Mouse (Mus musculus) MEL (cell line): ENCODE results near the gene Gm37240. TPM values are rescaled to one million over a fixed set of nuclear protein-coding genes. Genes with fewer than 3 reads are reported as not detected.
A peak's percentile ranks its signal among the peaks of the same experiment; 100 is the strongest.

Experiments used
- DNase-seq: peaks from one replicate; pipeline ENCODE4 v3.0.0; 2011; ENCODE audit warnings: low read depth, low spot score
- H3K27ac ChIP-seq: 2 replicates; pipeline ENCODE4 v1.5.1; 2012; ENCODE audit warnings: low read depth, mild to moderate bottlenecking, control low read depth, low read length, moderate library complexity; ENCODE audit not compliant: control insufficient read depth
- H3K27me3 ChIP-seq, 2 experiments: fragments of 150-350 bp in 1 of 2; sonication (generic) in 1 of 2; 2 replicates each; pipeline ENCODE4 v1.6.1; 2012; ENCODE audit warnings: low read length in 2 of 2, mild to moderate bottlenecking in 2 of 2, improper control_type of control experiment in 1 of 2, moderate library complexity in 1 of 2; ENCODE audit not compliant: insufficient read depth in 2 of 2, control insufficient read depth in 1 of 2
- H3K36me3 ChIP-seq, 2 experiments: 2 replicates each; pipeline ENCODE4 v1.6.1; 2012 to 2014; ENCODE audit warnings: low read length in 2 of 2, improper control_type of control experiment in 1 of 2, inconsistent platforms in 1 of 2, mild to moderate bottlenecking in 1 of 2; ENCODE audit not compliant: insufficient read depth in 2 of 2, control insufficient read depth in 1 of 2
- H3K4me1 ChIP-seq, 2 experiments: fragments of 150-350 bp in 1 of 2; sonication (generic) in 1 of 2; 2 replicates each; pipeline ENCODE4 v1.6.1; 2012; ENCODE audit warnings: low read length in 2 of 2, improper control_type of control experiment in 1 of 2, mild to moderate bottlenecking in 1 of 2; ENCODE audit not compliant: insufficient read depth in 2 of 2, control insufficient read depth in 1 of 2
- H3K4me3 ChIP-seq, 2 experiments: fragments of 150-350 bp in 1 of 2; sonication (generic) in 1 of 2; 2 replicates each; pipeline ENCODE4 v1.5.1; 2012; ENCODE audit warnings: low read depth in 2 of 2, low read length in 2 of 2, mild to moderate bottlenecking in 2 of 2, moderate library complexity in 2 of 2, control low read depth in 1 of 2, improper control_type of control experiment in 1 of 2; ENCODE audit not compliant: control insufficient read depth in 1 of 2, insufficient read depth in 1 of 2
- H3K79me2 ChIP-seq: 2 replicates; pipeline ENCODE4 v1.6.1; 2012; ENCODE audit warnings: mild to moderate bottlenecking, low read length, moderate library complexity; ENCODE audit not compliant: control insufficient read depth, poor library complexity, insufficient read depth
- H3K9ac ChIP-seq: 2 replicates; pipeline ENCODE4 v1.6.1; 2012; ENCODE audit warnings: low read depth, mild to moderate bottlenecking, control low read depth, low read length, moderate library complexity; ENCODE audit not compliant: control insufficient read depth, poor library complexity, severe bottlenecking
- H3K9me3 ChIP-seq: fragments of 150-350 bp; sonication (generic); replicated peaks from 2 replicates; pipeline ENCODE4 v1.6.1; 2012; ENCODE audit warnings: mild to moderate bottlenecking, low read length, improper control_type of control experiment, moderate library complexity; ENCODE audit not compliant: insufficient read depth
- BHLHE40 ChIP-seq: IDR thresholded peaks from 2 replicates; pipeline ENCODE4 v1.6.1; 2012; ENCODE audit warnings: low read depth, mild to moderate bottlenecking, inconsistent platforms, low read length, improper control_type of control experiment, borderline replicate concordance
- CHD1 ChIP-seq: IDR thresholded peaks from 2 replicates; pipeline ENCODE4 v1.6.1; 2012; ENCODE audit warnings: low read depth, mild to moderate bottlenecking, inconsistent platforms, low read length, improper control_type of control experiment
- CHD2 ChIP-seq: IDR thresholded peaks from 2 replicates; pipeline ENCODE4 v1.6.1; 2011; ENCODE audit warnings: low read length, improper control_type of control experiment
- CTCF ChIP-seq, 3 experiments: IDR thresholded peaks in 2 of 3; conservative IDR thresholded peaks in 1 of 3; 2 replicates each; pipeline ENCODE4 v1.5.1; 2011 to 2012; ENCODE audit warnings: low read length in 3 of 3, low read depth in 2 of 3, mild to moderate bottlenecking in 2 of 3, improper control_type of control experiment in 1 of 3, inconsistent platforms in 1 of 3, mixed read lengths in 1 of 3, moderate library complexity in 1 of 3; ENCODE audit not compliant: control insufficient read depth in 1 of 3, insufficient read depth in 1 of 3, poor library complexity in 1 of 3, severe bottlenecking in 1 of 3
- E2F4 ChIP-seq: IDR thresholded peaks from 2 replicates; pipeline ENCODE4 v1.6.1; 2011; ENCODE audit warnings: low read depth, low read length, improper control_type of control experiment, borderline replicate concordance
- ELF1 ChIP-seq: IDR thresholded peaks from 2 replicates; pipeline ENCODE4 v1.6.1; 2014; ENCODE audit warnings: low read depth, mild to moderate bottlenecking, inconsistent platforms, low read length, improper control_type of control experiment, moderate library complexity
- EP300 ChIP-seq, 2 experiments: IDR thresholded peaks; 2 replicates each; pipeline ENCODE4 v1.6.1; 2011; ENCODE audit warnings: improper control_type of control experiment in 2 of 2, low read length in 2 of 2, low read depth in 1 of 2, mild to moderate bottlenecking in 1 of 2
- ETS1 ChIP-seq: IDR thresholded peaks from 2 replicates; pipeline ENCODE4 v1.6.1; 2012; ENCODE audit warnings: low read depth, mild to moderate bottlenecking, inconsistent platforms, low read length, improper control_type of control experiment, moderate library complexity
- GATA1 ChIP-seq: IDR thresholded peaks from 2 replicates; pipeline ENCODE4 v1.6.1; 2011; ENCODE audit warnings: low read depth, low read length, improper control_type of control experiment
- KAT2A ChIP-seq: conservative IDR thresholded peaks from 2 replicates; pipeline ENCODE4 v1.6.1; 2012; ENCODE audit warnings: low read depth, low read length, improper control_type of control experiment, inconsistent platforms
- MAFK ChIP-seq: IDR thresholded peaks from 2 replicates; pipeline ENCODE4 v1.6.1; 2011; ENCODE audit warnings: low read depth, mild to moderate bottlenecking, low read length, improper control_type of control experiment, borderline replicate concordance
- MAX ChIP-seq: IDR thresholded peaks from 2 replicates; pipeline ENCODE4 v1.6.1; 2011; ENCODE audit warnings: low read length, improper control_type of control experiment
- MAZ ChIP-seq: IDR thresholded peaks from 2 replicates; pipeline ENCODE4 v1.6.1; 2012; ENCODE audit warnings: low read depth, mild to moderate bottlenecking, inconsistent platforms, low read length, improper control_type of control experiment
- MEF2A ChIP-seq: IDR thresholded peaks from 2 replicates; pipeline ENCODE4 v1.6.1; 2014; ENCODE audit warnings: low read depth, mild to moderate bottlenecking, inconsistent platforms, low read length, improper control_type of control experiment; ENCODE audit not compliant: poor library complexity, insufficient replicate concordance, severe bottlenecking; ENCODE audit errors: extremely low read depth
- MXI1 ChIP-seq: IDR thresholded peaks from 2 replicates; pipeline ENCODE4 v1.6.1; 2011; ENCODE audit warnings: mild to moderate bottlenecking, low read depth, low read length, improper control_type of control experiment
- MYB ChIP-seq: IDR thresholded peaks from 2 replicates; pipeline ENCODE4 v1.6.1; 2011; ENCODE audit warnings: mild to moderate bottlenecking, low read depth, low read length, improper control_type of control experiment
- MYC ChIP-seq: IDR thresholded peaks from 2 replicates; pipeline ENCODE4 v1.6.1; 2011; ENCODE audit warnings: low read depth, mild to moderate bottlenecking, low read length, improper control_type of control experiment, moderate library complexity
- NELFE ChIP-seq: IDR thresholded peaks from 2 replicates; pipeline ENCODE4 v1.6.1; 2011; ENCODE audit warnings: low read depth, low read length, improper control_type of control experiment
- POLR2A ChIP-seq, 2 experiments: IDR thresholded peaks; 2 replicates each; pipeline ENCODE4 v1.6.1; 2011 to 2012; ENCODE audit warnings: low read length in 2 of 2, mild to moderate bottlenecking in 2 of 2, control low read depth in 1 of 2, improper control_type of control experiment in 1 of 2, low read depth in 1 of 2, moderate library complexity in 1 of 2; ENCODE audit not compliant: control insufficient read depth in 1 of 2, insufficient read depth in 1 of 2, poor library complexity in 1 of 2
- POLR2AphosphoS2 ChIP-seq: IDR thresholded peaks from 2 replicates; pipeline ENCODE4 v1.6.1; 2011; ENCODE audit warnings: low read length, improper control_type of control experiment
- RCOR1 ChIP-seq: IDR thresholded peaks from 2 replicates; pipeline ENCODE4 v1.6.1; 2012; ENCODE audit warnings: low read depth, mild to moderate bottlenecking, inconsistent platforms, low read length, improper control_type of control experiment
- SIN3A ChIP-seq: IDR thresholded peaks from 2 replicates; pipeline ENCODE4 v1.6.1; 2012; ENCODE audit warnings: low read length, improper control_type of control experiment, inconsistent platforms
- TAL1 ChIP-seq: IDR thresholded peaks from 2 replicates; pipeline ENCODE4 v1.6.1; 2012; ENCODE audit warnings: mild to moderate bottlenecking, inconsistent platforms, low read length, moderate library complexity, mixed read lengths
- TBP ChIP-seq: IDR thresholded peaks from 2 replicates; pipeline ENCODE4 v1.8.0; 2011; ENCODE audit warnings: low read depth, low read length, improper control_type of control experiment
- TCF12 ChIP-seq: IDR thresholded peaks from 2 replicates; pipeline ENCODE4 v1.6.1; 2014; ENCODE audit warnings: low read depth, mild to moderate bottlenecking, inconsistent platforms, low read length, improper control_type of control experiment, moderate library complexity
- USF2 ChIP-seq, 2 experiments: IDR thresholded peaks; 2 replicates each; pipeline ENCODE4 v1.6.1; 2011 to 2012; ENCODE audit warnings: improper control_type of control experiment in 2 of 2, low read length in 2 of 2, borderline replicate concordance in 1 of 2, inconsistent platforms in 1 of 2, low read depth in 1 of 2, mild to moderate bottlenecking in 1 of 2; ENCODE audit not compliant: insufficient read depth in 1 of 2
- ZKSCAN1 ChIP-seq: IDR thresholded peaks from 2 replicates; pipeline ENCODE4 v1.6.1; 2012; ENCODE audit warnings: low read depth, mild to moderate bottlenecking, inconsistent platforms, low read length, improper control_type of control experiment, moderate library complexity
- ZMIZ1 ChIP-seq: IDR thresholded peaks from 2 replicates; pipeline ENCODE4 v1.6.1; 2012; ENCODE audit warnings: low read depth, mild to moderate bottlenecking, inconsistent platforms, low read length, improper control_type of control experiment, moderate library complexity
- ZNF384 ChIP-seq: IDR thresholded peaks from 2 replicates; pipeline ENCODE4 v1.6.1; 2012; ENCODE audit warnings: low read depth, mild to moderate bottlenecking, inconsistent platforms, low read length, improper control_type of control experiment
- polyA plus RNA-seq, 2 experiments: library from polyadenylated mRNA; stranded (reverse) in 1 of 2; unstranded in 1 of 2; fragments of >175 nt in 1 of 2; fragments of >200 nt in 1 of 2; gene quantifications; 2 replicates each; pipeline versions ENCODE4 v1.2.1 to v1.2.4; 2012; ENCODE audit warnings: low replicate concordance in 2 of 2, low read depth in 1 of 2; ENCODE audit not compliant: insufficient read length in 2 of 2, insufficient read depth in 1 of 2, missing spikeins in 1 of 2
- total RNA-seq: library from RNA; depleted of rRNA; stranded (reverse); fragments of 300-350 nt; gene quantifications from 2 replicates; pipeline ENCODE4 v1.2.3, GENCODE M21; 2012

Gene Gm37240
- total and polyA plus RNA-seq, 3 experiments: 0.04 TPM; not detected in 2

GRCm38 (mm10) chr3:84468111-84468453 lies 1419.2 kb downstream of the Gm37240 start:
- peak; percentile 71 to 85 for TF ChIP-seq EP300 (IDR thresholded peaks at IDR 0.05; ENCODE audit: low read depth in 1 of 2, low read length in 2 of 2)
- TF ChIP-seq SIN3A: 0 out of 2 replicates have a peak, but pooled peaks have one; percentile 20
- peak; percentile 89 for TF ChIP-seq GATA1
- peak; percentile 86 for TF ChIP-seq ETS1
- TF ChIP-seq NELFE: no peak
- TF ChIP-seq MYB: peak; percentile 68; the same call in 1 of the 2 replicates
- TF ChIP-seq CHD2: no peak
- TF ChIP-seq RCOR1: peak; percentile 86
- TF ChIP-seq TCF12: peak; percentile 85
- peak; percentile 40; the same call in 1 of the 2 replicates for TF ChIP-seq BHLHE40
- no peak for TF ChIP-seq MYC
- no peak for TF ChIP-seq MAFK
- peak overlapping the region; percentile 8 to 16; a peak in 3 of 4 replicates for H3K4me3 ChIP-seq
- no peak overlapping the region for H3K9ac ChIP-seq
- H3K9me3 ChIP-seq: no peaks in the 10 kb centered on the region
- DNase-seq: peak; percentile 65
- H3K36me3 ChIP-seq: peaks cover 0 to 52% of the 10 kb centered on the region in 2 experiments; a peak in 2 of 4 replicates
- H3K27ac ChIP-seq: peak overlapping the region; percentile 67
- H3K27me3 ChIP-seq: no peaks in the 10 kb centered on the region
- H3K4me1 ChIP-seq: peaks cover 23 to 59% of the 10 kb centered on the region in 2 experiments
- no peaks in the 10 kb centered on the region for H3K79me2 ChIP-seq

GRCm38 (mm10) chr3:84467419-84468110 lies 1419.8 kb downstream of the Gm37240 start:
- H3K36me3 ChIP-seq: peaks cover 0 to 47% of the 10 kb centered on the region in 2 experiments; a peak in 2 of 4 replicates
- peak overlapping the region; percentile 17; the same call in 1 of the 2 replicates for H3K9ac ChIP-seq
- no peaks in the 10 kb centered on the region for H3K9me3 ChIP-seq
- H3K4me1 ChIP-seq: peaks cover 23 to 54% of the 10 kb centered on the region in 2 experiments
- peak; percentile 79 for DNase-seq
- peak overlapping the region; percentile 8 to 16 for H3K4me3 ChIP-seq
- H3K79me2 ChIP-seq: no peaks in the 10 kb centered on the region
- no peaks in the 10 kb centered on the region for H3K27me3 ChIP-seq
- H3K27ac ChIP-seq: peak overlapping the region; percentile 67
- TF ChIP-seq TAL1 (no peak), ELF1 (no peak), ZNF384 (no peak), NELFE (0 out of 2 replicates have a peak, but pooled peaks have one; percentile 25), E2F4 (no peak), MYC (no peak), MEF2A (no peak), ETS1 (peak; percentile 89), USF2 (IDR thresholded peaks at IDR 0.05; ENCODE audit: borderline replicate concordance in 1 of 2, insufficient read depth in 1 of 2, low read depth in 1 of 2, low read length in 2 of 2) (no peak), MXI1 (peak; percentile 45), MAFK (no peak), MAX (peak; percentile 33; the same call in 1 of the 2 replicates), POLR2A (IDR thresholded peaks at IDR 0.05; ENCODE audit: control insufficient read depth in 1 of 2, insufficient read depth in 1 of 2, low read depth in 1 of 2, low read length in 2 of 2, poor library complexity in 1 of 2) (no peak), CHD1 (no peak), TCF12 (peak; percentile 59), KAT2A (no peak), MAZ (peak; percentile 47; the same call in 1 of the 2 replicates), MYB (no peak), BHLHE40 (0 out of 2 replicates have a peak, but pooled peaks have one; percentile 18), ZKSCAN1 (no peak), CHD2 (no peak), TBP (no peak), ZMIZ1 (no peak), POLR2AphosphoS2 (no peak), CTCF (IDR thresholded peaks at IDR 0.05 in 2 of 3, conservative IDR thresholded peaks at IDR 0.05 in 1 of 3; ENCODE audit: control insufficient read depth in 1 of 3, insufficient read depth in 1 of 3, low read depth in 2 of 3, low read length in 3 of 3, poor library complexity in 1 of 3, severe bottlenecking in 1 of 3) (no peak)
